Mouse (Mus musculus) midbrain, embryonic 16.5 days (tissue): ENCODE measurements around the gene Tmf1. TPM values are rescaled to one million over a fixed set of nuclear protein-coding genes. Genes with fewer than 3 reads are reported as not detected.

ENCODE experiments used
- ATAC-seq: fragments of 200-750 bp; cut with Nextera tagmentation; 2 replicates; pipeline ENCODE4 v1.8.0; 2017; ENCODE audit warnings: moderate TSS enrichment
- H3K27ac ChIP-seq: fragments of 300-500 bp; sonication (generic); 2 replicates; pipeline ENCODE4 v1.5.1; 2014; ENCODE audit warnings: mild to moderate bottlenecking, low read length, mixed read lengths
- H3K27me3 ChIP-seq: fragments of 300-500 bp; sonication (generic); 2 replicates; pipeline ENCODE4 v1.6.1; 2014; ENCODE audit warnings: low read depth, low read length, mixed read lengths; ENCODE audit not compliant: control insufficient read depth, insufficient read depth
- H3K36me3 ChIP-seq: fragments of 300-500 bp; sonication (generic); 2 replicates; pipeline ENCODE4 v1.6.1; 2014; ENCODE audit warnings: mild to moderate bottlenecking, low read length, moderate library complexity, mixed read lengths; ENCODE audit not compliant: control insufficient read depth, insufficient read depth
- H3K4me1 ChIP-seq: fragments of 300-500 bp; sonication (generic); 2 replicates; pipeline ENCODE4 v1.6.1; 2014; ENCODE audit warnings: mild to moderate bottlenecking, low read length, mixed read lengths; ENCODE audit not compliant: control insufficient read depth, insufficient read depth
- H3K4me2 ChIP-seq: fragments of 300-500 bp; sonication (generic); 2 replicates; pipeline ENCODE4 v1.6.1; 2014; ENCODE audit warnings: mild to moderate bottlenecking, low read length, mixed read lengths
- H3K4me3 ChIP-seq: fragments of 300-500 bp; sonication (generic); 2 replicates; pipeline ENCODE4 v1.5.1; 2014; ENCODE audit warnings: low read depth, mild to moderate bottlenecking, low read length, moderate library complexity, mixed read lengths
- H3K9ac ChIP-seq: fragments of 300-500 bp; sonication (generic); 2 replicates; pipeline ENCODE4 v1.6.1; 2014; ENCODE audit warnings: low read depth, low read length, mixed read lengths
- H3K9me3 ChIP-seq: fragments of 300-500 bp; sonication (generic); replicated peaks from 2 replicates; pipeline ENCODE4 v1.6.1; 2014; ENCODE audit warnings: mild to moderate bottlenecking, low read length, mixed read lengths; ENCODE audit not compliant: control insufficient read depth, poor library complexity, severe bottlenecking
- WGBS: fragments of 180-500 bp; shearing (Covaris S2); extraction: QIAGEN DNeasy Blood & Tissue Kit; methylation state at CpG from one replicate; pipeline ENCODE4 v1.1.7; 2014; 5-methylcytosine and 5-hydroxymethylcytosine counted together
- polyA plus RNA-seq: library from polyadenylated mRNA; unstranded; fragments of >200 nt; fragmentation: Nextera tagmentation; extraction: Ambion mirVana; gene quantifications from 2 replicates; pipeline ENCODE4 v1.2.1, GENCODE M21; 2015

Tmf1 gene
- polyA plus RNA-seq, 1 experiment from 2014 or later = 35.6 TPM

DNA sequence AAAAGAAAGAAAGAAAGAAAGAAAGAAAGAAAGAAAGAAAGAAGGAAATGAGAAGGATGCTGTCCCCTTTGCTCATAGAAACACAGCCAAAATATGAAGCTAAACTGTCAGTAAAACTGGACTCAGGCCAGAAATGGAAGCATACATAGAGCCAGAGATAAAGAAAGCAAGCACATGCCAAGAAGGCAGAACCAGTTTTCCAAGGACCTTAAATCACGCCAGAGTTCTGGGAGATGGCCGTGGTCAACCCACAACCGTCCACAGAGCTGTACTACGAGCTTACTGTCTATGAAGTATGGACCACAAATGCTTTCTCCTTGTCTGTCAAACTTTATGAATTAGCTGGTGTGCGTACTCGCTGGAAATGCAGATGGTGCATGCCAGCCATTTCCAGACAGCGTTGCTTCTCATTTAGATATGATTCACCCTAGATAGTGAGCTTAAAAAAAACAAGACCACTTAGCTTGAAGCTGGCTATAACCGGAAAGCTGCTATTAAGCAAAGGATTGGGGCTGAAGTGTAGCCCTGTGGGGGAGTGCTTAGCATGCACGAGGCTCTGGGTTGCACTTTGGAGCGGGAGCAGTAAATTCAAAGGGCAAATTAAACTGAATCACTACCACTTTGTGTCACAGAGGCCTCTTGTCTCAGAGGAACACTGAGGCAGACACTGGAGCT, 54.4 kb downstream of the Tmf1 start:
- Histone ChIP-seq H3K4me3 (no peak overlapping the region), H3K27me3 (no peaks in the 10 kb centered on the region), H3K9ac (no peak overlapping the region), H3K9me3 (no peaks in the 10 kb centered on the region), H3K27ac (no peak overlapping the region), H3K4me2 (no peak overlapping the region), H3K36me3 (0 out of 2 replicates have a peak, but pooled peaks cover 3% of the 10 kb centered on the region), H3K4me1 (no peaks in the 10 kb centered on the region)
- no peak for ATAC-seq
- WGBS = 83% methylated on average over 10 of the region's 10 CpGs

DNA sequence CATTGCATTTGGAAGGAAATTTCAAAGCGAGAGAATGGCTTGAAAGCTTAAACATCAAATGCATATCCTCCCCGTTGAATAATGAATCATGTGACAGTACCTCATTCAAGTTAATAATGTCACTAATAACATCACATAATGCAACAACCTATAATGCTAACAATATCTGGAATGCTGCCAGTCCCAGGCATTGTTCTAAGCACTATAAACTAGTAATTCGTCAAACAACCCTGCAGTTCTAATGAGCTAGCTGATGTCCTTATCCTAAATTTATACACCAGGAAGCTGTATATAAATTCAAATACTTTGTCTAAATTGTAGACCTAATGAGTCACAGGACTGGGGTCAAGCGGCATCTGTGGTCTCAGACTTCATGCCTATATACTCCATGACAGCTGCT, 58.0 kb downstream of the Tmf1 start:
- no peak overlapping the region for H3K4me2 ChIP-seq
- no peak overlapping the region for H3K9ac ChIP-seq
- WGBS = 82% methylated on average over 4 of the region's 4 CpGs
- H3K9me3 ChIP-seq = no peaks in the 10 kb centered on the region
- ATAC-seq = no peak
- H3K27me3 ChIP-seq = no peaks in the 10 kb centered on the region
- H3K4me1 ChIP-seq = no peaks in the 10 kb centered on the region
- no peak overlapping the region for H3K27ac ChIP-seq
- no peak overlapping the region for H3K4me3 ChIP-seq
- H3K36me3 ChIP-seq = 0 out of 2 replicates have a peak, but pooled peaks cover 5% of the 10 kb centered on the region

DNA sequence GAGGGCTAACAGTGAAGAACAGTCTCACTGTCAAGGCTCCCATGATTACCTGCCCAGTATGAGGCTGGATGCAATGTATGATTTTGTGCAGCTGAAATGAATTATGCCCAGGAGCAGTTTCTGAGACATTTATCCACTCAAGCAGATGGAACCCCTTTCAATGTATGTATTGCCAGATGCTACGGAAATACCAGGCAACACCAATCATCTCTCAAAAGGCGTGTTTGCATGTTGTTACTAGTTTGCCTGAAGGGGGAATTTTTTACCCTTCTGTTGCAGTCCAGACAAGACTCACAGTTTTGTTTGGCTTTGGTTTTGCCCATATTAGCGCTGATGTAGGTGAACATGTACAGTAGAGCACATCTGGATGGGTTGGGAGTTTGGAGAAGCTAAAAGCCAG, 60.6 kb downstream of the Tmf1 start:
- 77% methylated on average over 3 of the region's 3 CpGs for WGBS
- H3K27ac ChIP-seq = no peak overlapping the region
- no peak overlapping the region for H3K9ac ChIP-seq
- 0 out of 2 replicates have a peak, but pooled peaks cover 3% of the 10 kb centered on the region for H3K36me3 ChIP-seq
- no peaks in the 10 kb centered on the region for H3K9me3 ChIP-seq
- H3K27me3 ChIP-seq = no peaks in the 10 kb centered on the region
- no peak for ATAC-seq
- H3K4me2 ChIP-seq = no peak overlapping the region
- H3K4me1 ChIP-seq = no peaks in the 10 kb centered on the region
- no peak overlapping the region for H3K4me3 ChIP-seq

DNA sequence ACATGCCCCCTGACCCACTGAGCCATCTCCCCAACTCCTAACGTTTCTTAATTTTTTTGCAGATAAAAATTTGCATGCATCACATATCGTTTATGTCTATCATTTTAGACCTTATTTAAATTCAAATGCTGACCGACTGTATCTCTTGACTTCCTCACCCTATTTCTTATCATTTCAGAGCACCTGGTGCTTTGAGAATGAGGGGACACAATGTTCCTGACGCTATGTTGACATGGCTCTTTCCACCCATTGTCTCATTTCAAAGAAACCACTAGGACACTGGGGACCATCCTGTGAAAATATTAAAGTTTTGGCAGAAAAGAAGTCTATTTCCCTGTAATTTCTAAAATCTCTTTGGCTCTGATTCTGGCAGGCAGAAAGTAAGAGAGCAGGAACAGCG, 62.0 kb downstream of the Tmf1 start:
- no peak for ATAC-seq
- Histone ChIP-seq H3K4me2 (no peak overlapping the region), H3K27me3 (no peaks in the 10 kb centered on the region), H3K36me3 (0 out of 2 replicates have a peak, but pooled peaks cover 3% of the 10 kb centered on the region), H3K4me3 (no peak overlapping the region), H3K9ac (no peak overlapping the region), H3K9me3 (no peaks in the 10 kb centered on the region), H3K4me1 (no peaks in the 10 kb centered on the region), H3K27ac (no peak overlapping the region)
- WGBS = 74% methylated on average over 5 of the region's 5 CpGs

DNA sequence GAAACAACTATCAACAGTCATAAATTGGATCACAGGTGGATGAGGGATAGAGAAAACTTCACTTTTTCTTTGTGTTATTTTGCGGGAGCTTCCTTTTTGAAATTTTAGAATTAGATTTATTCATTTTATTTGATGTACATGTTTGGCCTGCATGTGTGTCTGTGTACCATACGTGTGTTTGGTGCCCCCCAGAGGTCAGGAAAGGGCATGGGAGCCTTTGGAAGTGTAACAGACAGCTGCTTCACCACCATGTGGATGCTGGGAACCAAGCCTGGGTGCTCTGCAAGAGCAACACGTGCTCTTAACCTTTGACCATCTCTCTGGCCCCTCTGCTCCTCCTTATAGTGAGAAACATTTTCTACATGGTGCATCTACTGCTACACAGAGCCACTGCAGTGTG, 64.1 kb downstream of the Tmf1 start:
- Histone ChIP-seq H3K9ac (no peak overlapping the region), H3K36me3 (0 out of 2 replicates have a peak, but pooled peaks cover 3% of the 10 kb centered on the region), H3K9me3 (no peaks in the 10 kb centered on the region), H3K4me1 (no peaks in the 10 kb centered on the region), H3K27ac (no peak overlapping the region), H3K4me2 (no peak overlapping the region), H3K4me3 (no peak overlapping the region), H3K27me3 (no peaks in the 10 kb centered on the region)
- WGBS = 61% methylated on average over 3 of the region's 3 CpGs
- ATAC-seq = no peak

DNA sequence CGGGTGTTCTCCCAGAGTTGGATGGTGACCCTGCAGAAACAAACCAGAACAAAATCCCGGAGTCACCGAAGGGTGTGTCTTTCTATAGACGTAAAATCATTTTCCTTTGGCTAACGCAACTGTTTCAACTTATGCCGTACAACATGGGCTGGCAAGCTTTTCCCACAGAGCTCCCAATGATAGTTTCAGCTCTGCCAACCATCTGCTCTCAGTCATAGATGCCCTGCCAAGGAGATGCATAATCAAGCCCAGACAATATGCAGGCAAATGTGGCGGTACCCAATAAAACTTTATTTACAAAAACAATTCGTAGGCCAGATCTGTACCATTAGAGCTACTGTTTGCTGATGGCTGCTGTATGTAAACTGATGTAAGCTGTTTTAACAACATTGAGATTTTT, 66.7 kb downstream of the Tmf1 start:
- 93% methylated on average over 8 of the region's 8 CpGs for WGBS
- no peak overlapping the region for H3K4me2 ChIP-seq
- no peaks in the 10 kb centered on the region for H3K27me3 ChIP-seq
- no peak overlapping the region for H3K27ac ChIP-seq
- H3K9me3 ChIP-seq = no peaks in the 10 kb centered on the region
- H3K4me1 ChIP-seq = no peaks in the 10 kb centered on the region
- no peak overlapping the region for H3K4me3 ChIP-seq
- H3K9ac ChIP-seq = no peak overlapping the region
- H3K36me3 ChIP-seq = no peaks in the 10 kb centered on the region
- no peak for ATAC-seq

DNA sequence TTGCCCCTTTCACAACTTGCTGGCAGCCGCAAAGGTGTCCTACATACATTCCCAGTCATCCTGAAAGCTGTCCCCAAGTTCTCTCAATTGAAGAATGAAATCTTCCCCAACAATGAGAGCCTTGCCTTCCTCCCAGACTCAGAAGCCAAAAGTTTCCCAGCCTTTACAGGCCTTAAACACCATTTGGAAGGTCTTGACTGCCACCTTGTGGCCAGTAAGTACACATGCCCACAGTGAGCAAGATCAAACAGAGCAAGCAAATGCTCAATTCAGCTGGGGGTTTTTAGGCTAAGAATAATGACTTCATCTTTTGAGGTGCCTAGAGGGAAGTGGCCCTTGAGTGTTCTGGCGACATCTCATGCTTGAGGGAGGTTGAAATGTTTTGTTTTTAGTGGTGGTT, 72.1 kb downstream of the Tmf1 start:
- H3K4me2 ChIP-seq = no peak overlapping the region
- no peaks in the 10 kb centered on the region for H3K9me3 ChIP-seq
- H3K27ac ChIP-seq = no peak overlapping the region
- H3K4me3 ChIP-seq = no peak overlapping the region
- H3K9ac ChIP-seq = no peak overlapping the region
- no peaks in the 10 kb centered on the region for H3K27me3 ChIP-seq
- peak; percentile 87 for ATAC-seq
- H3K36me3 ChIP-seq = no peaks in the 10 kb centered on the region
- H3K4me1 ChIP-seq = no peaks in the 10 kb centered on the region; the same call in 1 of the 2 replicates
- 13% methylated on average over 2 of the region's 2 CpGs for WGBS

DNA sequence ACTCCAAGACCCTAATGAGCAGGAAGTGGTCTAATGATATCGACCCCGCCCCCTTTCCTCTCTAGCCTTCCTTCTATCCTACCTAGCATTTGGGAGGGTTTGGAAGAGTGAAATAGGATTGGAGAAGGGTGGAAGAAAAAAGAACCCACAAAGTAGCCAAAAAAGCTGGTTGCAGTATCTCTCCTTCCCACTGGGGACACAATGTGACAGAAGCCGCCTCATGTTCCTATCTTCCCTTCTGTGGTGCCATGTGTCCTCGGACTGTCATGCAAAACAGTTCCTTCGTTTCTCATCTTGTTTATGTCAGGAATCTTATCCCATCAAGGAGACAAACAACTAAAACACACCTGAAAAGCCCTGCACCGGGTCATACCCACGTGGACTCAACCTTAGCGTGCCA, 72.8 kb downstream of the Tmf1 start:
- 82% methylated on average over 8 of the region's 8 CpGs for WGBS
- no peaks in the 10 kb centered on the region for H3K27me3 ChIP-seq
- H3K4me1 ChIP-seq = peaks cover 3% of the 10 kb centered on the region; the same call in 1 of the 2 replicates
- H3K36me3 ChIP-seq = no peaks in the 10 kb centered on the region
- H3K9me3 ChIP-seq = no peaks in the 10 kb centered on the region
- H3K9ac ChIP-seq = no peak overlapping the region
- H3K4me3 ChIP-seq = no peak overlapping the region
- no peak for ATAC-seq
- no peak overlapping the region for H3K4me2 ChIP-seq
- H3K27ac ChIP-seq = no peak overlapping the region

DNA sequence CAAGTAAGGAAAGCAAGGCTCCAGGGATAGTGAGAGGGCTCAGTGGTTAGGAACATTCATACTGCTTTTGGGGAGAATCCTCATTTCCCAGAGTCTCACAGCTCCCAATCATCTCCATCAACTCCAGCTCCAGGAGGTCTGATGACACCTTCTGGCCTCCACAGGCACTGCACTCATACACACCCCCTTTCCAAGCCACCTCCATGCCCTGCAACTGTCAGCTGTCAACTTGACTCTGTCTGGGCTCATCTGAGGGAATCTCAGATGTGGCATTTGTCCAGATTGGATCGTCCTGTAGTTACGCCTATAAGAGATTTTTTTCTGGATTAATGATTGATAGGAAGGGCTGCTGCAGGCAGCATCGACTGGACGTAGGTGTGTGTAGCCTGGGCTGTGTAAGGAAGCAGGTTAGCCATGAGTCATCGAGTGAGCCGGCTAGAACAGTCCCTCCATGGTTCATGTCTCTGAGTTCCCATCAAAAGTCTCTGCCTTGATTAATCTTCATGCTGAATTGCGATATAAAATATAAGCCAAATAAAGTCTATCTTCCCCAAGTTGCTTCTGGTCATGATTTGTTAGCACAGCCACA, 74.6 kb downstream of the Tmf1 start:
- ATAC-seq = no peak

More for the DNA sequence above, 74.6 kb downstream of the Tmf1 start:
- 88% methylated on average over 7 of the region's 7 CpGs for WGBS
- Histone ChIP-seq H3K9ac (no peak overlapping the region), H3K9me3 (no peaks in the 10 kb centered on the region), H3K27me3 (no peaks in the 10 kb centered on the region), H3K4me2 (no peak overlapping the region), H3K36me3 (no peaks in the 10 kb centered on the region), H3K4me3 (no peak overlapping the region), H3K4me1 (peaks cover 3% of the 10 kb centered on the region; the same call in 1 of the 2 replicates), H3K27ac (no peak overlapping the region)
